Mouse (Mus musculus) bone marrow macrophage, adult 2 months (primary cell): ENCODE results near the gene Gstp3. TPM values are rescaled to one million over a fixed set of nuclear protein-coding genes. Genes with fewer than 3 reads are reported as not detected.
"Not testable (repeated sequence)": the region's sequence is repeated elsewhere in the genome, so short reads cannot be mapped to it uniquely, and the experiment has no call there.

Experiments used
- H3K27ac ChIP-seq: 2 replicates; pipeline ENCODE4 v1.5.1; 2012; ENCODE audit warnings: low read depth, low read length; ENCODE audit not compliant: insufficient read depth
- H3K4me1 ChIP-seq: 2 replicates; pipeline ENCODE4 v1.6.1; 2012; ENCODE audit warnings: low read length; ENCODE audit not compliant: control insufficient read depth, insufficient read depth
- H3K4me3 ChIP-seq: 2 replicates; pipeline ENCODE4 v1.5.1; 2012; ENCODE audit warnings: mild to moderate bottlenecking, low read length, moderate library complexity; ENCODE audit not compliant: insufficient read depth
- CTCF ChIP-seq: IDR thresholded peaks from 2 replicates; pipeline ENCODE4 v1.5.1; 2012; ENCODE audit warnings: low read depth, mild to moderate bottlenecking, low read length, moderate library complexity
- POLR2A ChIP-seq: IDR thresholded peaks from 2 replicates; pipeline ENCODE4 v1.6.1; 2012; ENCODE audit warnings: mild to moderate bottlenecking, low read depth, low read length, borderline replicate concordance
- polyA plus RNA-seq: library from polyadenylated mRNA; stranded (reverse); fragments of >200 nt; gene quantifications from 2 replicates; pipeline ENCODE4 v1.2.4, GENCODE M21; 2012; ENCODE audit not compliant: missing spikeins, insufficient read depth, insufficient read length

Gene Gstp3
- polyA plus RNA-seq, 1 experiment, result not detected

GRCm38 (mm10) chr19:4055216-4055946 is 4.0 kb downstream of the Gstp3 start:
- Histone ChIP-seq H3K27ac (no peak overlapping the region), H3K4me3 (no peak overlapping the region), H3K4me1 (no peaks in the 10 kb centered on the region)
- TF ChIP-seq CTCF (no peak), POLR2A (no peak)

- H3K4me3 ChIP-seq, result no peak overlapping the region
- H3K27ac ChIP-seq, result no peak overlapping the region
- H3K4me1 ChIP-seq, result no peaks in the 10 kb centered on the region
- TF ChIP-seq POLR2A (no peak), CTCF (no peak)
Observed at GRCm38 (mm10) chr19:4054613-4055012, 4.8 kb downstream of the Gstp3 start.

- Histone ChIP-seq H3K4me3 (no peak overlapping the region), H3K27ac (no peak overlapping the region), H3K4me1 (no peaks in the 10 kb centered on the region)
- TF ChIP-seq CTCF (no peak), POLR2A (no peak)
Observed at GRCm38 (mm10) chr19:4052516-4053030, 6.8 kb downstream of the Gstp3 start.

- Histone ChIP-seq H3K4me1 (no peaks in the 10 kb centered on the region), H3K4me3 (no peak overlapping the region), H3K27ac (no peak overlapping the region)
- TF ChIP-seq POLR2A (no peak), CTCF (peak; percentile 96)
Observed at GRCm38 (mm10) chr19:4051741-4052515, 7.4 kb downstream of the Gstp3 start.

GRCm38 (mm10) chr19:4051016-4051415 is 8.4 kb downstream of the Gstp3 start:
- Histone ChIP-seq H3K27ac (no peak overlapping the region), H3K4me3 (no peak overlapping the region), H3K4me1 (0 out of 2 replicates have a peak, but pooled peaks cover 2% of the 10 kb centered on the region)
- no peak for TF ChIP-seq POLR2A
- no peak for TF ChIP-seq CTCF

- H3K27ac ChIP-seq, H3K4me1 ChIP-seq, H3K4me3 ChIP-seq: not testable (repeated sequence)
Observed at GRCm38 (mm10) chr19:4049069-4049468, 10.3 kb downstream of the Gstp3 start.

GRCm38 (mm10) chr19:4047859-4048258 is 11.5 kb downstream of the Gstp3 start:
- no peak for TF ChIP-seq POLR2A
- TF ChIP-seq CTCF, result peak; percentile 72
- no peak overlapping the region for H3K4me3 ChIP-seq
- no peak overlapping the region for H3K27ac ChIP-seq
- 0 out of 2 replicates have a peak, but pooled peaks cover 4% of the 10 kb centered on the region for H3K4me1 ChIP-seq

- Histone ChIP-seq H3K27ac (no peak overlapping the region), H3K4me3 (no peak overlapping the region), H3K4me1 (0 out of 2 replicates have a peak, but pooled peaks cover 4% of the 10 kb centered on the region)
- TF ChIP-seq POLR2A (no peak), CTCF (no peak)
Observed at GRCm38 (mm10) chr19:4046866-4047254, 12.5 kb downstream of the Gstp3 start.

GRCm38 (mm10) chr19:4045966-4046865 is 13.2 kb downstream of the Gstp3 start, which contains the start of gene Gstp2:
TSS of gene Gstp2 (minus strand) at chr19:4046023.
- 0 out of 2 replicates have a peak, but pooled peaks cover 4% of the 10 kb centered on the region for H3K4me1 ChIP-seq
- no peak within 1 kb of the TSS for H3K27ac ChIP-seq
- no peak for TF ChIP-seq CTCF
- no peak for TF ChIP-seq POLR2A
- no peak within 1 kb of the TSS for H3K4me3 ChIP-seq

GRCm38 (mm10) chr19:4044109-4044508 is 15.3 kb downstream of the Gstp3 start:
- H3K4me1 ChIP-seq, H3K4me3 ChIP-seq, H3K27ac ChIP-seq: not testable (repeated sequence)
